ENCODE assay signal across 8 mouse cellular contexts in genomic region chrX:74244614-74245083, GRCm38 (mm10). TPM values are rescaled to one million over a fixed set of nuclear protein-coding genes. Genes with fewer than 3 reads are reported as not detected.
DNase-seq lines count a peak whose midpoint lies in the region; ATAC-seq and TF ChIP-seq lines count a peak whose summit lies in the region.

No protein-coding gene starts in this region.

- peak; percentile 40 for ATAC-seq in forebrain, embryonic 14.5 days
- ATAC-seq in hindbrain, embryonic 11.5 days (ENCODE audit: low FRiP score), result peak; percentile 59
- ATAC-seq in limb, embryonic 14.5 days (ENCODE audit: low FRiP score, low read depth), result peak; percentile 62
- peak; percentile 44 for ATAC-seq in midbrain, embryonic 14.5 days (ENCODE audit: low FRiP score, low TSS enrichment)

- DNase-seq in cerebellum, postnatal 10 days, result peak; percentile 39 to 62
- no peak for DNase-seq in cerebellum, adult 2 months
- peak; percentile 62 for DNase-seq in adrenal gland, adult 2 months
- peak; percentile 83 for DNase-seq in forebrain, embryonic 14.5 days (ENCODE audit: low spot score)
- peak; percentile 49 for DNase-seq in hindbrain, embryonic 11.5 days (ENCODE audit: low spot score)
- DNase-seq in limb, embryonic 14.5 days (ENCODE audit: low spot score), result peak; percentile 85
- DNase-seq in midbrain, embryonic 14.5 days, result peak; percentile 71
- DNase-seq in thymus, postnatal 25 days, result peak; percentile 70

- peaks cover 35% of the 10 kb centered on the region for H3K36me3 ChIP-seq in forebrain, embryonic 14.5 days (ENCODE audit: control insufficient read depth, insufficient read depth, low read length)
- peaks cover 9% of the 10 kb centered on the region; the same call in 1 of the 2 replicates for H3K36me3 ChIP-seq in hindbrain, embryonic 11.5 days (ENCODE audit: control insufficient read depth, insufficient read depth, low read length)
- peaks cover 40% of the 10 kb centered on the region for H3K36me3 ChIP-seq in limb, embryonic 14.5 days (ENCODE audit: control insufficient read depth, insufficient read depth, low read length)
- H3K36me3 ChIP-seq in midbrain, embryonic 14.5 days (ENCODE audit: control insufficient read depth, insufficient read depth, low read length), result peaks cover 34% of the 10 kb centered on the region

- no peak for TF ChIP-seq POLR2A in cerebellum, adult 2 months (IDR thresholded peaks at IDR 0.05; ENCODE audit: borderline replicate concordance, insufficient read depth, low read length)
- no peak for TF ChIP-seq POLR2A in limb, embryonic 14.5 days (IDR thresholded peaks at IDR 0.05; ENCODE audit: borderline replicate concordance, extremely low read depth, insufficient read depth, insufficient read length)

- no peak overlapping the region for H3K27ac ChIP-seq in cerebellum, adult 2 months (ENCODE audit: insufficient read depth, low read length)
- peak overlapping the region; percentile 87; the same call in 1 of the 2 replicates for H3K27ac ChIP-seq in forebrain, embryonic 14.5 days (ENCODE audit: low read depth, low read length)
- H3K27ac ChIP-seq in hindbrain, embryonic 11.5 days (ENCODE audit: low read depth, low read length), result peak overlapping the region; percentile 42
- peak overlapping the region; percentile 92; the same call in 1 of the 2 replicates for H3K27ac ChIP-seq in limb, embryonic 14.5 days (replicated peaks; ENCODE audit: low read depth, low read length)
- peak overlapping the region; percentile 86 for H3K27ac ChIP-seq in midbrain, embryonic 14.5 days (replicated peaks; ENCODE audit: low read depth, low read length)

- no peaks in the 10 kb centered on the region; the same call in 1 of the 2 replicates for H3K4me1 ChIP-seq in cerebellum, adult 2 months (ENCODE audit: control insufficient read depth, insufficient read depth, low read length)
- no peaks in the 10 kb centered on the region for H3K4me1 ChIP-seq in forebrain, embryonic 14.5 days (ENCODE audit: control insufficient read depth, insufficient read depth, low read length)
- no peaks in the 10 kb centered on the region for H3K4me1 ChIP-seq in hindbrain, embryonic 11.5 days (replicated peaks; ENCODE audit: control insufficient read depth, insufficient read depth, low read length)
- H3K4me1 ChIP-seq in limb, embryonic 14.5 days (ENCODE audit: control insufficient read depth, insufficient read depth, low read length), result no peaks in the 10 kb centered on the region
- H3K4me1 ChIP-seq in midbrain, embryonic 14.5 days (ENCODE audit: control insufficient read depth, insufficient read depth, low read length), result peaks cover 6% of the 10 kb centered on the region; the same call in 1 of the 2 replicates

- no peaks in the 10 kb centered on the region for H3K27me3 ChIP-seq in cerebellum, adult 2 months (ENCODE audit: control insufficient read depth, insufficient read depth, low read length)
- no peaks in the 10 kb centered on the region for H3K27me3 ChIP-seq in forebrain, embryonic 14.5 days (replicated peaks; ENCODE audit: control insufficient read depth, insufficient read depth, low read length)
- no peaks in the 10 kb centered on the region for H3K27me3 ChIP-seq in hindbrain, embryonic 11.5 days (ENCODE audit: control insufficient read depth, insufficient read depth, low read length)
- no peaks in the 10 kb centered on the region for H3K27me3 ChIP-seq in limb, embryonic 14.5 days (ENCODE audit: control insufficient read depth, insufficient read depth, low read length)
- no peaks in the 10 kb centered on the region for H3K27me3 ChIP-seq in midbrain, embryonic 14.5 days (ENCODE audit: control insufficient read depth, insufficient read depth, low read length)

- H3K9ac ChIP-seq in forebrain, embryonic 14.5 days (ENCODE audit: low read length), result peak overlapping the region; percentile 76
- peak overlapping the region; percentile 76 for H3K9ac ChIP-seq in hindbrain, embryonic 11.5 days (ENCODE audit: low read depth, low read length)
- H3K9ac ChIP-seq in limb, embryonic 14.5 days (ENCODE audit: low read depth, low read length, severe bottlenecking), result peak overlapping the region; percentile 82
- H3K9ac ChIP-seq in midbrain, embryonic 14.5 days (replicated peaks; ENCODE audit: low read length), result peak overlapping the region; percentile 76

- peak overlapping the region; percentile 68 for H3K4me2 ChIP-seq in forebrain, embryonic 14.5 days (ENCODE audit: low read length)
- H3K4me2 ChIP-seq in hindbrain, embryonic 11.5 days (replicated peaks; ENCODE audit: low read depth, low read length), result peak overlapping the region; percentile 49
- peak overlapping the region; percentile 60 for H3K4me2 ChIP-seq in limb, embryonic 14.5 days (replicated peaks; ENCODE audit: low read depth, low read length, severe bottlenecking)
- H3K4me2 ChIP-seq in midbrain, embryonic 14.5 days (ENCODE audit: low read length), result peak overlapping the region; percentile 68

- WGBS in cerebellum, adult 2 months, result 11% methylated on average over 3 of the region's 3 CpGs
- 41% methylated on average over 3 of the region's 3 CpGs for WGBS in forebrain, embryonic 14.5 days
- 9% methylated on average over 2 of the region's 3 CpGs for WGBS in hindbrain, embryonic 11.5 days
- WGBS in limb, embryonic 14.5 days, result 31% methylated on average over 3 of the region's 3 CpGs
- 27% methylated on average over 2 of the region's 3 CpGs for WGBS in midbrain, embryonic 14.5 days

- no peak for TF ChIP-seq CTCF in cerebellum, adult 2 months (IDR thresholded peaks at IDR 0.05; ENCODE audit: borderline replicate concordance, insufficient read depth, low read depth, low read length)

- H3K4me3 ChIP-seq in cerebellum, adult 2 months (replicated peaks; ENCODE audit: insufficient read depth, low read depth, low read length), result no peak overlapping the region
- H3K4me3 ChIP-seq in forebrain, embryonic 14.5 days (ENCODE audit: low read depth, low read length), result peak overlapping the region; percentile 51
- peak overlapping the region; percentile 57 for H3K4me3 ChIP-seq in hindbrain, embryonic 11.5 days (ENCODE audit: low read depth, low read length)
- peak overlapping the region; percentile 55 for H3K4me3 ChIP-seq in limb, embryonic 14.5 days (replicated peaks; ENCODE audit: low read length)
- peak overlapping the region; percentile 54 for H3K4me3 ChIP-seq in midbrain, embryonic 14.5 days (replicated peaks; ENCODE audit: low read depth, low read length)

- no peaks in the 10 kb centered on the region for H3K9me3 ChIP-seq in forebrain, embryonic 14.5 days (replicated peaks; ENCODE audit: control insufficient read depth, low read length)
- no peaks in the 10 kb centered on the region for H3K9me3 ChIP-seq in hindbrain, embryonic 11.5 days (ENCODE audit: control insufficient read depth, low read length)
- no peaks in the 10 kb centered on the region for H3K9me3 ChIP-seq in limb, embryonic 14.5 days (ENCODE audit: control insufficient read depth, low read length)
- H3K9me3 ChIP-seq in midbrain, embryonic 14.5 days (ENCODE audit: control insufficient read depth, low read length), result no peaks in the 10 kb centered on the region

RNA-seq across cellular contexts. Expression of gene Flna, which starts 5.0 kb away (rescaled TPM):
- 141 and 162 TPM in 2 replicates for polyA plus RNA-seq in cerebellum, adult 2 months (2012; rRNA removed)
- 100 to 1,000 TPM; 120 to 195 TPM for total RNA-seq in adrenal gland, adult 2 months (2021)
- 134 and 139 TPM in 2 replicates for polyA plus RNA-seq in adrenal gland, adult 2 months (2012; rRNA removed)
- 88.1 and 103 TPM in 2 replicates for polyA plus RNA-seq in forebrain, embryonic 14.5 days (2014; fragmentation: Nextera tagmentation; extraction: Ambion mirVana)
- 181 and 196 TPM in 2 replicates for polyA plus RNA-seq in hindbrain, embryonic 11.5 days (2014; fragmentation: Nextera tagmentation; extraction: Ambion mirVana)
- polyA plus RNA-seq in limb, embryonic 14.5 days (2012; rRNA removed), result 573 and 611 TPM in 2 replicates
- 335 and 363 TPM in 2 replicates for polyA plus RNA-seq in limb, embryonic 14.5 days (2014; fragmentation: Nextera tagmentation; extraction: Ambion mirVana)
- polyA plus RNA-seq in midbrain, embryonic 14.5 days (2014; fragmentation: Nextera tagmentation; extraction: Ambion mirVana), result 72.5 and 102 TPM in 2 replicates

RNA-seq across cellular contexts. Expression of gene Emd, which starts 9.8 kb away (rescaled TPM):
- polyA plus RNA-seq in cerebellum, adult 2 months (2012; rRNA removed), result 49.0 and 53.6 TPM in 2 replicates
- total RNA-seq in adrenal gland, adult 2 months (2021), result 100 to 1,000 TPM in 1 of 2 experiments, 10 to 100 TPM in 1; 53.9 to 170 TPM
- polyA plus RNA-seq in adrenal gland, adult 2 months (2012; rRNA removed), result 68.7 and 74.1 TPM in 2 replicates
- polyA plus RNA-seq in forebrain, embryonic 14.5 days (2014; fragmentation: Nextera tagmentation; extraction: Ambion mirVana), result 26.1 and 37.9 TPM in 2 replicates
- polyA plus RNA-seq in hindbrain, embryonic 11.5 days (2014; fragmentation: Nextera tagmentation; extraction: Ambion mirVana), result 22.6 and 27.4 TPM in 2 replicates
- 107 and 143 TPM in 2 replicates for polyA plus RNA-seq in limb, embryonic 14.5 days (2012; rRNA removed)
- 28.0 and 30.4 TPM in 2 replicates for polyA plus RNA-seq in limb, embryonic 14.5 days (2014; fragmentation: Nextera tagmentation; extraction: Ambion mirVana)
- 19.5 and 49.3 TPM in 2 replicates for polyA plus RNA-seq in midbrain, embryonic 14.5 days (2014; fragmentation: Nextera tagmentation; extraction: Ambion mirVana)

RNA-seq across cellular contexts. Expression of gene Rpl10, which starts 26.0 kb away (rescaled TPM):
- 511 and 570 TPM in 2 replicates for polyA plus RNA-seq in cerebellum, adult 2 months (2012; rRNA removed)
- 100 to 1,000 TPM; 220 to 443 TPM for total RNA-seq in adrenal gland, adult 2 months (2021)
- 692 and 707 TPM in 2 replicates for polyA plus RNA-seq in adrenal gland, adult 2 months (2012; rRNA removed)
- 528 and 677 TPM in 2 replicates for polyA plus RNA-seq in forebrain, embryonic 14.5 days (2014; fragmentation: Nextera tagmentation; extraction: Ambion mirVana)
- polyA plus RNA-seq in hindbrain, embryonic 11.5 days (2014; fragmentation: Nextera tagmentation; extraction: Ambion mirVana), result 724 and 770 TPM in 2 replicates
- 2,306 and 2,672 TPM in 2 replicates for polyA plus RNA-seq in limb, embryonic 14.5 days (2012; rRNA removed)
- polyA plus RNA-seq in limb, embryonic 14.5 days (2014; fragmentation: Nextera tagmentation; extraction: Ambion mirVana), result 939 and 993 TPM in 2 replicates
- polyA plus RNA-seq in midbrain, embryonic 14.5 days (2014; fragmentation: Nextera tagmentation; extraction: Ambion mirVana), result 527 and 538 TPM in 2 replicates

RNA-seq across cellular contexts. Expression of gene Taz, which starts 37.1 kb away (rescaled TPM):
- 99.4 and 100 TPM in 2 replicates for polyA plus RNA-seq in cerebellum, adult 2 months (2012; rRNA removed)
- 10 to 100 TPM; 56.6 to 74.2 TPM for total RNA-seq in adrenal gland, adult 2 months (2021)
- 126 and 136 TPM in 2 replicates for polyA plus RNA-seq in adrenal gland, adult 2 months (2012; rRNA removed)
- polyA plus RNA-seq in forebrain, embryonic 14.5 days (2014; fragmentation: Nextera tagmentation; extraction: Ambion mirVana), result 60.2 and 65.0 TPM in 2 replicates
- 57.0 and 58.3 TPM in 2 replicates for polyA plus RNA-seq in hindbrain, embryonic 11.5 days (2014; fragmentation: Nextera tagmentation; extraction: Ambion mirVana)
- polyA plus RNA-seq in limb, embryonic 14.5 days (2012; rRNA removed), result 99.7 and 116 TPM in 2 replicates
- polyA plus RNA-seq in limb, embryonic 14.5 days (2014; fragmentation: Nextera tagmentation; extraction: Ambion mirVana), result 64.0 and 70.6 TPM in 2 replicates
- 64.9 and 76.8 TPM in 2 replicates for polyA plus RNA-seq in midbrain, embryonic 14.5 days (2014; fragmentation: Nextera tagmentation; extraction: Ambion mirVana)

RNA-seq across cellular contexts. Expression of gene Dnase1l1, which starts 37.5 kb away (rescaled TPM):
- polyA plus RNA-seq in cerebellum, adult 2 months (2012; rRNA removed), result 6.4 and 7.5 TPM in 2 replicates
- total RNA-seq in adrenal gland, adult 2 months (2021), result 10 to 100 TPM; 13.1 to 13.5 TPM
- 7.5 and 9.5 TPM in 2 replicates for polyA plus RNA-seq in adrenal gland, adult 2 months (2012; rRNA removed)
- 2.9 and 3.1 TPM in 2 replicates for polyA plus RNA-seq in forebrain, embryonic 14.5 days (2014; fragmentation: Nextera tagmentation; extraction: Ambion mirVana)
- 4.5 TPM in 2 replicates for polyA plus RNA-seq in hindbrain, embryonic 11.5 days (2014; fragmentation: Nextera tagmentation; extraction: Ambion mirVana)
- polyA plus RNA-seq in limb, embryonic 14.5 days (2012; rRNA removed), result 20.2 and 24.3 TPM in 2 replicates
- 12.8 and 14.4 TPM in 2 replicates for polyA plus RNA-seq in limb, embryonic 14.5 days (2014; fragmentation: Nextera tagmentation; extraction: Ambion mirVana)
- 1.8 and 3.8 TPM in 2 replicates for polyA plus RNA-seq in midbrain, embryonic 14.5 days (2014; fragmentation: Nextera tagmentation; extraction: Ambion mirVana)

Comparison
In these comparisons a context has a peak if more than half of its experiments do, and no peak if none do; other contexts are left out.
1. DNase-seq: peak in cerebellum, postnatal 10 days (2 of 2), adrenal gland, adult 2 months (single experiment), forebrain, embryonic 14.5 days (single experiment), hindbrain, embryonic 11.5 days (single experiment), limb, embryonic 14.5 days (single experiment), midbrain, embryonic 14.5 days (single experiment) and thymus, postnatal 25 days (single experiment); none in cerebellum, adult 2 months (0 of 2).
2. Peak in every context shown above with its lines, with median percentiles within 50 percentile points of each other: ATAC-seq, H3K4me2 ChIP-seq and H3K9ac ChIP-seq.